Mouse (Mus musculus): Measurements from ENCODE around the gene Pdcd10. TPM values are rescaled to one million over a fixed set of nuclear protein-coding genes. Genes with fewer than 3 reads are reported as not detected.

Gene Pdcd10
- polyA plus RNA-seq, 1 experiment from 2014 or later = 97.1 TPM

DNA sequence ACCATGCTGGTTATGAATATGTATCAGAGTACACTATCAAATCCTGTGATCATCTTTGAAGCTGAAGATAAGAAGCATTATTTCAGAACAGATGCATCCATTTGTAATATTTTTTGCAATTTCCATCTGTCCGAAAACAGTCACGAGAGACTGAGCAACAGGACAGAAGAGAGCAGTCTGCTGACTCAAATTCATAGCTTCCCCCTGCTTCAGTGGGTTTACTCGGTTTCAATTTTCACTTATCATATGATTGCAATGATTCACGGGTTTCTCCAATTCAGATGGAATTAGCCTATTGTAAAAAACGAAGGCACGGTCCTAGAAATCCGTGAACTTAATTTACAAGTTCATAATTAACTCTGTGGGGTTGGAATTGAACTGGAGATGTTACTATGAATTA, 88.5 kb downstream of the Pdcd10 start:
- Histone ChIP-seq H3K27me3 (no peaks in the 10 kb centered on the region), H3K4me1 (replicated peaks) (no peaks in the 10 kb centered on the region), H3K4me3 (replicated peaks) (no peak overlapping the region), H3K9ac (replicated peaks) (no peak overlapping the region), H3K9me3 (no peaks in the 10 kb centered on the region), H3K4me2 (no peak overlapping the region), H3K36me3 (no peaks in the 10 kb centered on the region), H3K27ac (no peak overlapping the region)
- 88% methylated on average over 7 of the region's 7 CpGs for WGBS
- no peak for ATAC-seq (ENCODE audit: insufficient number of reproducible peaks, insufficient read depth, low FRiP score, low TSS enrichment, low read depth)

Other genes with a start within 250 kb of the Pdcd10 start
- not detected in 2 replicates for gene Wdr49, start 74.7 kb downstream of the Pdcd10 start, polyA plus RNA-seq (2016; fragmentation: Nextera tagmentation; extraction: Ambion mirVana)
- gene Serpini1, start 691 bp upstream of the Pdcd10 start, polyA plus RNA-seq (2016; fragmentation: Nextera tagmentation; extraction: Ambion mirVana) = 6.9 and 7.6 TPM in 2 replicates
- not detected in 2 replicates for gene Gm29133, start 191.3 kb upstream of the Pdcd10 start, polyA plus RNA-seq (2016; fragmentation: Nextera tagmentation; extraction: Ambion mirVana)

All from limb, embryonic 12.5 days (tissue).